Mouse (Mus musculus) testis, adult 2 months (tissue): ENCODE measurements at regions not wholly inside any gene's neighbourhood (a gene's known extent, or its start where the extent isn't known, plus 50 kb on each side); places are given as distances from the start of the nearest gene placed in this dataset.

Source experiments
- CTCF ChIP-seq: fragments of 200-500 bp; IDR thresholded peaks from 2 replicates; pipeline ENCODE4 v1.5.1; 2012; ENCODE audit warnings: low read depth, mild to moderate bottlenecking, inconsistent platforms, low read length, moderate library complexity; ENCODE audit not compliant: control insufficient read depth, insufficient read depth, insufficient replicate concordance
- POLR2A ChIP-seq: fragments of 200-500 bp; IDR thresholded peaks from 2 replicates; pipeline ENCODE4 v1.6.1; 2012; ENCODE audit warnings: low read depth, mild to moderate bottlenecking, inconsistent platforms, low read length, moderate library complexity; ENCODE audit not compliant: control insufficient read depth

DNA sequence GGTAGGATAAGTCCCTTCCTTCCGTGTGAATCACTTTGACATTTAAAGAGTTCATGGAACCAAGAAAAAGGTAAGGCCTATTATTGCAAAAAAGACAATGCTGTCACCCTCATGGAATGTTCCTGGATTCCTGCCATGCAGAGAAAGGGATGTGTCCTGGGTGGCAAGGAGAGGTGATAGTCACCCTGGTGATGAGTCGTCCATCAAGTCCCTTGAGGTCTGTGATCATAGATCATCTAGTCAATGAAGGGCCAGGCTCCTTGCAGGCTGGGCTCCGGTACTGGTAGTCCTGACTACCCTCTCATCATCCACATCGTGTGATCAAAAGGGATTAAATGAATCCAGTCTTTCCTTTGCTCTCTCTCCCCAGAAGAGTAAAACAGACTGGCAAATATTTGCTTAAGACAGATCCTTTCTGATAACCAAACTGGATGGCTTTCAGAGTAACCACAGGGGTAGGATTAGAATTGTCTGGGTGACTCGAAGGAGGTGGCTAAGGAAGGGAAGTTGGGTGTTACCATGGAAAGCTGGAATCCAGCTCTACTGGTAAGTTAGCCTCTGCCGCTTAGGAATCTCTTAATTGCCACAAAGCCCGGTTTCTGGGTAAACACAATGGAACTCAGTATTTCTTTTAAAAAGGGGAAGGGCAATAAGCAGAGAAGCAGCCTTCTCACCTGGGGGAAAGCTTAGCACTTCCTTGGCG is 253.2 kb downstream of the Ikzf2 start:
- no peak for TF ChIP-seq POLR2A
- no peak for TF ChIP-seq CTCF
